Mouse (Mus musculus): Measurements from ENCODE around the gene Kyat3.

The Kyat3 gene

GRCm38 (mm10) chr3:142747673-142748072 lies 46.8 kb downstream of the Kyat3 start:
- DNase-seq (ENCODE audit: low read depth) = no peak

GRCm38 (mm10) chr3:142749131-142749530 lies 48.3 kb downstream of the Kyat3 start:
- DNase-seq (ENCODE audit: low read depth) = no peak

- no peak for DNase-seq (ENCODE audit: low read depth)
These were observed 54.4 kb downstream of the Kyat3 start for GRCm38 (mm10) chr3:142755132-142755867.

GRCm38 (mm10) chr3:142757841-142758240 lies 57.0 kb downstream of the Kyat3 start:
- DNase-seq (ENCODE audit: low read depth) = no peak

GRCm38 (mm10) chr3:142758593-142758992 lies 57.7 kb downstream of the Kyat3 start:
- no peak for DNase-seq (ENCODE audit: low read depth)

GRCm38 (mm10) chr3:142760356-142760755 lies 59.5 kb downstream of the Kyat3 start:
- no peak for DNase-seq (ENCODE audit: low read depth)

GRCm38 (mm10) chr3:142764995-142765777 lies 64.3 kb downstream of the Kyat3 start, which contains the start of gene Gtf2b:
Gene Gtf2b (plus strand): TSS chr3:142765045.
- peak; percentile 97 for DNase-seq (ENCODE audit: low read depth)

GRCm38 (mm10) chr3:142765778-142766165 lies 64.9 kb downstream of the Kyat3 start:
- DNase-seq (ENCODE audit: low read depth) = no peak

GRCm38 (mm10) chr3:142768498-142768897 lies 67.6 kb downstream of the Kyat3 start:
- DNase-seq (ENCODE audit: low read depth) = no peak

- DNase-seq (ENCODE audit: low read depth) = no peak
These were observed 69.7 kb downstream of the Kyat3 start for GRCm38 (mm10) chr3:142770518-142770917.

- no peak for DNase-seq (ENCODE audit: low read depth)
These were observed 72.8 kb downstream of the Kyat3 start for GRCm38 (mm10) chr3:142773538-142774191.

GRCm38 (mm10) chr3:142777227-142777626 lies 76.4 kb downstream of the Kyat3 start:
- DNase-seq (ENCODE audit: low read depth) = no peak

GRCm38 (mm10) chr3:142786423-142787072 lies 85.7 kb downstream of the Kyat3 start:
- no peak for DNase-seq (ENCODE audit: low read depth)

GRCm38 (mm10) chr3:142795587-142795986 lies 94.7 kb downstream of the Kyat3 start:
- no peak for DNase-seq (ENCODE audit: low read depth)
